Mouse (Mus musculus): ENCODE data around the gene Cchcr1. TPM values are rescaled to one million over a fixed set of nuclear protein-coding genes. Genes with fewer than 3 reads are reported as not detected.
A peak's percentile ranks its signal among the peaks of the same experiment; 100 is the strongest.
"Not testable (repeated sequence)": the region's sequence is repeated elsewhere in the genome, so short reads cannot be mapped to it uniquely, and the experiment has no call there.

Cchcr1 gene
- total RNA-seq (2015) (3.3 and 4.0 TPM in 2 replicates), total RNA-seq (2017) (4.0 and 5.7 TPM in 2 replicates)

- ATAC-seq (ENCODE audit: poor library complexity, severe bottlenecking), result peak; percentile 94
Measured at GRCm38 (mm10) chr17:35516652-35517500, at the start of gene Cchcr1, which contains the start of gene Tcf19. Gene Cchcr1, plus strand, starts transcription at chr17:35517100. Gene Tcf19, minus strand, starts transcription at chr17:35516824.

- not testable (repeated sequence) for ATAC-seq (ENCODE audit: poor library complexity, severe bottlenecking)
Measured at GRCm38 (mm10) chr17:35468936-35469335, 48.0 kb upstream of the Cchcr1 start.

GRCm38 (mm10) chr17:35469842-35470751 is 46.8 kb upstream of the Cchcr1 start, which contains the start of gene H2-Q10:
Gene H2-Q10, plus strand, starts transcription at chr17:35470089.
- peak; percentile 43; the same call in 1 of the 2 replicates for ATAC-seq (ENCODE audit: poor library complexity, severe bottlenecking)

- peak; percentile 80 for ATAC-seq (ENCODE audit: poor library complexity, severe bottlenecking)
Measured at GRCm38 (mm10) chr17:35484066-35484465, 32.8 kb upstream of the Cchcr1 start.

GRCm38 (mm10) chr17:35485702-35486101 is 31.2 kb upstream of the Cchcr1 start:
- ATAC-seq (ENCODE audit: poor library complexity, severe bottlenecking), result no peak

GRCm38 (mm10) chr17:35486726-35487125 is 30.2 kb upstream of the Cchcr1 start:
- ATAC-seq (ENCODE audit: poor library complexity, severe bottlenecking), result no peak

- ATAC-seq (ENCODE audit: poor library complexity, severe bottlenecking), result no peak
Measured at GRCm38 (mm10) chr17:35488041-35488440, 28.9 kb upstream of the Cchcr1 start.

GRCm38 (mm10) chr17:35490320-35490719 is 26.6 kb upstream of the Cchcr1 start:
- ATAC-seq (ENCODE audit: poor library complexity, severe bottlenecking), result no peak

GRCm38 (mm10) chr17:35497124-35497523 is 19.8 kb upstream of the Cchcr1 start:
- ATAC-seq (ENCODE audit: poor library complexity, severe bottlenecking), result no peak

GRCm38 (mm10) chr17:35502226-35502625 is 14.7 kb upstream of the Cchcr1 start:
- no peak for ATAC-seq (ENCODE audit: poor library complexity, severe bottlenecking)

GRCm38 (mm10) chr17:35502762-35503161 is 14.1 kb upstream of the Cchcr1 start:
- ATAC-seq (ENCODE audit: poor library complexity, severe bottlenecking), result no peak

- ATAC-seq (ENCODE audit: poor library complexity, severe bottlenecking), result no peak
Measured at GRCm38 (mm10) chr17:35503849-35504248, 13.1 kb upstream of the Cchcr1 start.

- no peak for ATAC-seq (ENCODE audit: poor library complexity, severe bottlenecking)
Measured at GRCm38 (mm10) chr17:35504628-35505481, 12.0 kb upstream of the Cchcr1 start.

- ATAC-seq (ENCODE audit: poor library complexity, severe bottlenecking), result no peak
Measured at GRCm38 (mm10) chr17:35505776-35506175, 11.1 kb upstream of the Cchcr1 start, which contains the start of gene Pou5f1. Gene Pou5f1, plus strand, starts transcription at chr17:35506018.

GRCm38 (mm10) chr17:35506881-35507280 is 10.0 kb upstream of the Cchcr1 start:
- ATAC-seq (ENCODE audit: poor library complexity, severe bottlenecking), result no peak

- ATAC-seq (ENCODE audit: poor library complexity, severe bottlenecking), result peak; percentile 43
Measured at GRCm38 (mm10) chr17:35507556-35508260, 9.2 kb upstream of the Cchcr1 start.

- not testable (repeated sequence) for ATAC-seq (ENCODE audit: poor library complexity, severe bottlenecking)
Measured at GRCm38 (mm10) chr17:35508279-35508678, 8.6 kb upstream of the Cchcr1 start.

GRCm38 (mm10) chr17:35509284-35509683 is 7.6 kb upstream of the Cchcr1 start:
- ATAC-seq (ENCODE audit: poor library complexity, severe bottlenecking), result peak; percentile 70

- no peak for ATAC-seq (ENCODE audit: poor library complexity, severe bottlenecking)
Measured at GRCm38 (mm10) chr17:35512916-35513626, 3.8 kb upstream of the Cchcr1 start.
